Mouse (Mus musculus) kidney, adult 2 months (tissue): ENCODE measurements around the gene Col4a4.

Experiments used
- CTCF ChIP-seq: fragments of 200-500 bp; conservative IDR thresholded peaks from 2 replicates; pipeline ENCODE4 v1.5.1; 2011; ENCODE audit warnings: low read depth, mild to moderate bottlenecking, control low read depth, low read length, moderate library complexity, mixed read lengths; ENCODE audit not compliant: insufficient read depth, insufficient read length
- POLR2A ChIP-seq: fragments of 200-500 bp; IDR thresholded peaks from one replicate; pipeline ENCODE4 v1.6.1; 2011; ENCODE audit warnings: low read depth, low read length, control low read depth

GRCm38 (mm10) chr1:82433649-82434005 lies 153.0 kb downstream of the Col4a4 start:
- TF ChIP-seq POLR2A (no peak), CTCF (no peak)
